Mouse (Mus musculus) liver, embryonic 15.5 days (tissue): ENCODE data around the gene Ice2. TPM values are rescaled to one million over a fixed set of nuclear protein-coding genes. Genes with fewer than 3 reads are reported as not detected.

Source experiments
- ATAC-seq: fragments of 200-750 bp; cut with Nextera tagmentation; 2 replicates; pipeline ENCODE4 v1.8.0; 2017; ENCODE audit warnings: moderate number of reproducible peaks, mild to moderate bottlenecking, moderate library complexity; ENCODE audit not compliant: insufficient read depth
- H3K27ac ChIP-seq: fragments of 300-500 bp; sonication (generic); replicated peaks from 2 replicates; pipeline ENCODE4 v1.5.1; 2015; ENCODE audit warnings: mild to moderate bottlenecking, inconsistent platforms
- H3K27me3 ChIP-seq: fragments of 300-500 bp; sonication (generic); 2 replicates; pipeline ENCODE4 v1.6.1; 2015; ENCODE audit warnings: mild to moderate bottlenecking, inconsistent platforms
- H3K36me3 ChIP-seq: fragments of 300-500 bp; sonication (generic); replicated peaks from 2 replicates; pipeline ENCODE4 v1.6.1; 2015; ENCODE audit warnings: moderate library complexity, mild to moderate bottlenecking, inconsistent platforms
- H3K4me1 ChIP-seq: fragments of 300-500 bp; sonication (generic); replicated peaks from 2 replicates; pipeline ENCODE4 v1.6.1; 2015; ENCODE audit warnings: inconsistent platforms
- H3K4me2 ChIP-seq: fragments of 300-500 bp; sonication (generic); 2 replicates; pipeline ENCODE4 v1.6.1; 2015; ENCODE audit warnings: moderate library complexity, mild to moderate bottlenecking, inconsistent platforms
- H3K4me3 ChIP-seq: fragments of 300-500 bp; sonication (generic); replicated peaks from 2 replicates; pipeline ENCODE4 v1.5.1; 2015; ENCODE audit warnings: mild to moderate bottlenecking, inconsistent platforms
- H3K9ac ChIP-seq: fragments of 300-500 bp; sonication (generic); 2 replicates; pipeline ENCODE4 v1.6.1; 2015; ENCODE audit warnings: moderate library complexity, mild to moderate bottlenecking, inconsistent platforms
- H3K9me3 ChIP-seq: fragments of 300-500 bp; sonication (generic); replicated peaks from 2 replicates; pipeline ENCODE4 v1.6.1; 2016; ENCODE audit warnings: inconsistent platforms
- WGBS: fragments of 180-500 bp; shearing (Covaris S2); methylation state at CpG from one replicate; pipeline ENCODE4 v1.1.7; 2015; ENCODE audit warnings: mixed read lengths; ENCODE audit not compliant: insufficient replicate concordance; 5-methylcytosine and 5-hydroxymethylcytosine counted together
- polyA plus RNA-seq: library from polyadenylated mRNA; unstranded; fragments of >200 nt; fragmentation: Nextera tagmentation; extraction: Ambion mirVana; gene quantifications from 2 replicates; pipeline ENCODE4 v1.2.1, GENCODE M21; 2015

Ice2 gene
- polyA plus RNA-seq: 5.7 and 6.6 TPM in 2 replicates

GRCm38 (mm10) chr9:69397760-69398452 is at the start of gene Ice2:
Gene Ice2, plus strand, starts transcription at chr9:69397906.
- peaks cover 17% of the 10 kb centered on the region for H3K4me1 ChIP-seq
- H3K9me3 ChIP-seq: no peaks in the 10 kb centered on the region
- H3K36me3 ChIP-seq: no peaks in the 10 kb centered on the region
- H3K27ac ChIP-seq: peak within 1 kb of the TSS; percentile 80
- peak within 1 kb of the TSS; percentile 86 for H3K4me2 ChIP-seq
- no peaks in the 10 kb centered on the region for H3K27me3 ChIP-seq
- under 1% methylated on average over 53 of the region's 53 CpGs for WGBS
- H3K4me3 ChIP-seq: peak within 1 kb of the TSS; percentile 80
- peak within 1 kb of the TSS; percentile 84 for H3K9ac ChIP-seq
- peak; percentile 87 for ATAC-seq

GRCm38 (mm10) chr9:69349537-69349936 is 48.2 kb upstream of the Ice2 start:
- Histone ChIP-seq H3K9me3 (no peaks in the 10 kb centered on the region), H3K4me1 (no peaks in the 10 kb centered on the region; the same call in 1 of the 2 replicates), H3K27ac (no peak overlapping the region), H3K36me3 (no peaks in the 10 kb centered on the region), H3K4me2 (no peak overlapping the region), H3K9ac (no peak overlapping the region), H3K27me3 (no peaks in the 10 kb centered on the region), H3K4me3 (no peak overlapping the region)
- 65% methylated on average over 2 of the region's 2 CpGs for WGBS
- no peak for ATAC-seq

GRCm38 (mm10) chr9:69354228-69354627 is 43.5 kb upstream of the Ice2 start:
- Histone ChIP-seq H3K27ac (no peak overlapping the region), H3K4me1 (no peaks in the 10 kb centered on the region), H3K27me3 (no peaks in the 10 kb centered on the region), H3K4me3 (no peak overlapping the region), H3K36me3 (no peaks in the 10 kb centered on the region), H3K9ac (no peak overlapping the region), H3K4me2 (no peak overlapping the region), H3K9me3 (no peaks in the 10 kb centered on the region)
- 74% methylated on average over 6 of the region's 6 CpGs for WGBS
- no peak for ATAC-seq

GRCm38 (mm10) chr9:69357834-69358233 is 39.9 kb upstream of the Ice2 start:
- Histone ChIP-seq H3K4me1 (no peaks in the 10 kb centered on the region), H3K4me3 (no peak overlapping the region), H3K9ac (no peak overlapping the region), H3K4me2 (no peak overlapping the region), H3K36me3 (no peaks in the 10 kb centered on the region), H3K27ac (no peak overlapping the region), H3K9me3 (no peaks in the 10 kb centered on the region), H3K27me3 (no peaks in the 10 kb centered on the region)
- 28% methylated on average over 3 of the region's 3 CpGs for WGBS
- ATAC-seq: no peak

- no peak for ATAC-seq
- H3K9me3 ChIP-seq: no peaks in the 10 kb centered on the region
- H3K27ac ChIP-seq: no peak overlapping the region
- H3K36me3 ChIP-seq: no peaks in the 10 kb centered on the region
- 66% methylated on average over 6 of the region's 6 CpGs for WGBS
- H3K27me3 ChIP-seq: no peaks in the 10 kb centered on the region
- no peak overlapping the region for H3K4me3 ChIP-seq
- H3K9ac ChIP-seq: no peak overlapping the region
- no peak overlapping the region for H3K4me2 ChIP-seq
- no peaks in the 10 kb centered on the region for H3K4me1 ChIP-seq
These were observed 38.9 kb upstream of the Ice2 start for GRCm38 (mm10) chr9:69358797-69359196.

GRCm38 (mm10) chr9:69361951-69362445 is 35.7 kb upstream of the Ice2 start:
- no peaks in the 10 kb centered on the region for H3K27me3 ChIP-seq
- H3K36me3 ChIP-seq: no peaks in the 10 kb centered on the region
- no peaks in the 10 kb centered on the region for H3K9me3 ChIP-seq
- no peaks in the 10 kb centered on the region for H3K4me1 ChIP-seq
- H3K4me2 ChIP-seq: no peak overlapping the region
- H3K9ac ChIP-seq: no peak overlapping the region
- no peak for ATAC-seq
- WGBS: 69% methylated on average over 8 of the region's 8 CpGs
- no peak overlapping the region for H3K4me3 ChIP-seq
- no peak overlapping the region for H3K27ac ChIP-seq

- WGBS: 45% methylated on average over 4 of the region's 4 CpGs
- H3K9ac ChIP-seq: no peak overlapping the region
- no peaks in the 10 kb centered on the region for H3K9me3 ChIP-seq
- no peaks in the 10 kb centered on the region for H3K27me3 ChIP-seq
- no peak overlapping the region for H3K4me3 ChIP-seq
- no peak overlapping the region for H3K4me2 ChIP-seq
- H3K36me3 ChIP-seq: no peaks in the 10 kb centered on the region
- ATAC-seq: no peak
- H3K27ac ChIP-seq: no peak overlapping the region
- no peaks in the 10 kb centered on the region for H3K4me1 ChIP-seq
These were observed 34.9 kb upstream of the Ice2 start for GRCm38 (mm10) chr9:69362766-69363165.

GRCm38 (mm10) chr9:69364117-69364516 is 33.6 kb upstream of the Ice2 start:
- H3K27ac ChIP-seq: no peak overlapping the region
- 57% methylated on average over 16 of the region's 16 CpGs for WGBS
- H3K4me1 ChIP-seq: no peaks in the 10 kb centered on the region
- no peak overlapping the region for H3K4me2 ChIP-seq
- H3K9ac ChIP-seq: no peak overlapping the region
- no peak for ATAC-seq
- H3K27me3 ChIP-seq: no peaks in the 10 kb centered on the region
- H3K9me3 ChIP-seq: no peaks in the 10 kb centered on the region
- H3K4me3 ChIP-seq: no peak overlapping the region
- no peaks in the 10 kb centered on the region for H3K36me3 ChIP-seq

GRCm38 (mm10) chr9:69367055-69367454 is 30.7 kb upstream of the Ice2 start:
- Histone ChIP-seq H3K4me2 (no peak overlapping the region), H3K36me3 (no peaks in the 10 kb centered on the region), H3K9me3 (no peaks in the 10 kb centered on the region), H3K9ac (no peak overlapping the region), H3K27me3 (no peaks in the 10 kb centered on the region), H3K4me3 (no peak overlapping the region), H3K27ac (no peak overlapping the region), H3K4me1 (no peaks in the 10 kb centered on the region)
- WGBS: 44% methylated on average over 4 of the region's 4 CpGs
- no peak for ATAC-seq

GRCm38 (mm10) chr9:69368071-69368470 is 29.6 kb upstream of the Ice2 start:
- no peaks in the 10 kb centered on the region for H3K9me3 ChIP-seq
- no peak for ATAC-seq
- WGBS: 59% methylated on average over 8 of the region's 8 CpGs
- H3K4me2 ChIP-seq: no peak overlapping the region
- no peaks in the 10 kb centered on the region for H3K4me1 ChIP-seq
- H3K27ac ChIP-seq: no peak overlapping the region
- no peaks in the 10 kb centered on the region for H3K27me3 ChIP-seq
- H3K9ac ChIP-seq: no peak overlapping the region
- H3K36me3 ChIP-seq: no peaks in the 10 kb centered on the region
- no peak overlapping the region for H3K4me3 ChIP-seq

- no peak overlapping the region for H3K9ac ChIP-seq
- H3K4me3 ChIP-seq: no peak overlapping the region
- H3K9me3 ChIP-seq: no peaks in the 10 kb centered on the region
- no peak for ATAC-seq
- H3K4me1 ChIP-seq: no peaks in the 10 kb centered on the region
- H3K27me3 ChIP-seq: no peaks in the 10 kb centered on the region
- no peak overlapping the region for H3K4me2 ChIP-seq
- no peaks in the 10 kb centered on the region for H3K36me3 ChIP-seq
- no peak overlapping the region for H3K27ac ChIP-seq
- 59% methylated on average over 11 of the region's 11 CpGs for WGBS
These were observed 26.5 kb upstream of the Ice2 start for GRCm38 (mm10) chr9:69371046-69371724.
